Mouse (Mus musculus) liver, embryonic 12.5 days (tissue): Measurements from ENCODE around the gene Stxbp3. TPM values are rescaled to one million over a fixed set of nuclear protein-coding genes. Genes with fewer than 3 reads are reported as not detected.

ENCODE experiments used
- ATAC-seq: fragments of 200-750 bp; cut with Nextera tagmentation; 2 replicates; pipeline ENCODE4 v1.8.0; 2017; ENCODE audit warnings: moderate number of reproducible peaks, mild to moderate bottlenecking, moderate library complexity
- H3K27ac ChIP-seq: fragments of 300-500 bp; sonication (generic); 2 replicates; pipeline ENCODE4 v1.5.1; 2016; ENCODE audit warnings: mild to moderate bottlenecking
- H3K27me3 ChIP-seq: fragments of 300-500 bp; sonication (generic); replicated peaks from 2 replicates; pipeline ENCODE4 v1.6.1; 2016; ENCODE audit warnings: mild to moderate bottlenecking, moderate library complexity
- H3K36me3 ChIP-seq: fragments of 300-500 bp; sonication (generic); 2 replicates; pipeline ENCODE4 v1.6.1; 2016; ENCODE audit warnings: mild to moderate bottlenecking, moderate library complexity
- H3K4me1 ChIP-seq: fragments of 300-500 bp; sonication (generic); 2 replicates; pipeline ENCODE4 v1.6.1; 2016
- H3K4me2 ChIP-seq: fragments of 300-500 bp; sonication (generic); 2 replicates; pipeline ENCODE4 v1.6.1; 2016; ENCODE audit warnings: mild to moderate bottlenecking, moderate library complexity
- H3K4me3 ChIP-seq: fragments of 300-500 bp; sonication (generic); 2 replicates; pipeline ENCODE4 v1.5.1; 2016; ENCODE audit warnings: mild to moderate bottlenecking, moderate library complexity
- H3K9ac ChIP-seq: fragments of 300-500 bp; sonication (generic); 2 replicates; pipeline ENCODE4 v1.6.1; 2016; ENCODE audit warnings: mild to moderate bottlenecking, moderate library complexity
- H3K9me3 ChIP-seq: fragments of 300-500 bp; sonication (generic); replicated peaks from 2 replicates; pipeline ENCODE4 v1.6.1; 2016; ENCODE audit warnings: mild to moderate bottlenecking, moderate library complexity
- WGBS: fragments of 180-500 bp; shearing (Covaris S2); methylation state at CpG from one replicate; pipeline ENCODE4 v1.1.7; 2016; ENCODE audit not compliant: insufficient replicate concordance; 5-methylcytosine and 5-hydroxymethylcytosine counted together
- polyA plus RNA-seq: library from polyadenylated mRNA; unstranded; fragments of >200 nt; fragmentation: Nextera tagmentation; extraction: Ambion mirVana; gene quantifications from 2 replicates; pipeline ENCODE4 v1.2.1, GENCODE M21; 2016

The Stxbp3 gene
- polyA plus RNA-seq, 1 experiment from 2014 or later: 24.3 TPM

- Histone ChIP-seq H3K36me3 (no peaks in the 10 kb centered on the region), H3K4me1 (0 out of 2 replicates have a peak, but pooled peaks cover 4% of the 10 kb centered on the region), H3K27me3 (peaks cover 14% of the 10 kb centered on the region), H3K4me2 (no peak overlapping the region), H3K9ac (no peak overlapping the region), H3K9me3 (no peaks in the 10 kb centered on the region), H3K27ac (no peak overlapping the region), H3K4me3 (no peak overlapping the region)
- no peak for ATAC-seq
- WGBS: 79% methylated on average over 3 of the region's 3 CpGs
Observed at GRCm38 (mm10) chr3:108772811-108773210, 67.5 kb downstream of the Stxbp3 start.

DNA sequence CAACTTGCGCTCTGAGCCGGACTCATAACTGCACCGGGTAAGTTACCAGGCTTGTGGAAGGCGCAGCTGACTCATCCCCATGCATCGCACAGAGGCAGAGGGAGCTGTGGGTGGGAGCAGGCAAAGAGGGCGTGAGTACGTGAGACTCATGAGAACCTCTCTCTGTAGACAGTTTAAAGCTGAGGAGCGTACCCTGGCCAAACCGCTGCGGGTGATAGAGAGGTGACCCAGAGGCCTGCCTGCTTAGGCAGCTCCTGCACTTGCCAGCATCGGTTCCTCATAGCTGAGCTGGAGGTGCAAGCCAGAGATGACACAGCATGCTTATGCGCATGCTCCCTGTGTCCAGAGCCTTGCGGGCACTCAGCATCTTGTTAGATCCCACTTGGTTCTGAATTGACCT lies 68.1 kb downstream of the Stxbp3 start:
- Histone ChIP-seq H3K4me3 (no peak overlapping the region), H3K36me3 (no peaks in the 10 kb centered on the region), H3K4me1 (0 out of 2 replicates have a peak, but pooled peaks cover 4% of the 10 kb centered on the region), H3K27ac (no peak overlapping the region), H3K9ac (no peak overlapping the region), H3K27me3 (peaks cover 14% of the 10 kb centered on the region), H3K9me3 (no peaks in the 10 kb centered on the region), H3K4me2 (no peak overlapping the region)
- no peak for ATAC-seq
- 75% methylated on average over 13 of the region's 13 CpGs for WGBS

DNA sequence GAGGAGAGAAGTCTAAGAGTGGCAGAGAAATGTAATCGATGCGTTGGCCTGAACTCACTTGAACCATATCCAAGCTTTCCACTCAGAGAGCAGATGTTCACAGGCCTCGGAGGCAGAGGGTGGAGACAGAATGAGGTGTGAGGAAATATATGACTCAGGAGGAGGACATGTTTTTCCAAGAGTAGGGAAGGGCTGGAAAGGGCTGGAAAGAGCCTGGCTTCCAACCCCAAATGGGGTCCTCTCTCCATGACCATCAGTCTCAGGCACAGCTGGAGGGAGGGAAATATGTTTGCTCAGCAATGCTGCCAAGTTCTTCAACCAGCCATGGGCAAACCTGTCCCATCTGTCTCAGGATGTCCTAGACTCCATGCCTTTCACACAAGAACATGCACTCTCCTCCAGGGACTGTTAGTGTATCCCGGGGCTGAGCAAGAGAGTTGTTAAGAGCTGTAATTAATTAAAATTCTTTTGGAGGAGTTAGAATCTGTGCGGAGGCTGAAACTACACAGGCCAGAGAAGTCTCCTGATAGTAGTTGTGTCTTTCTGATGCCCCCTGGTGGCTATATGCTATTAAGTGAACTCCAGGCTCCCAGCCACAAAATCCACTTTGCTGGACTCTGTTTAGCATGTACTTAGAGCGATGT lies 69.5 kb downstream of the Stxbp3 start:
- 0 out of 2 replicates have a peak, but pooled peaks cover 4% of the 10 kb centered on the region for H3K4me1 ChIP-seq
- no peak overlapping the region for H3K27ac ChIP-seq
- ATAC-seq: peak; percentile 60
- H3K27me3 ChIP-seq: peaks cover 14% of the 10 kb centered on the region
- H3K9me3 ChIP-seq: no peaks in the 10 kb centered on the region
- no peak overlapping the region for H3K4me2 ChIP-seq
- H3K9ac ChIP-seq: no peak overlapping the region
- WGBS: 52% methylated on average over 6 of the region's 6 CpGs
- H3K36me3 ChIP-seq: no peaks in the 10 kb centered on the region
- H3K4me3 ChIP-seq: no peak overlapping the region

DNA sequence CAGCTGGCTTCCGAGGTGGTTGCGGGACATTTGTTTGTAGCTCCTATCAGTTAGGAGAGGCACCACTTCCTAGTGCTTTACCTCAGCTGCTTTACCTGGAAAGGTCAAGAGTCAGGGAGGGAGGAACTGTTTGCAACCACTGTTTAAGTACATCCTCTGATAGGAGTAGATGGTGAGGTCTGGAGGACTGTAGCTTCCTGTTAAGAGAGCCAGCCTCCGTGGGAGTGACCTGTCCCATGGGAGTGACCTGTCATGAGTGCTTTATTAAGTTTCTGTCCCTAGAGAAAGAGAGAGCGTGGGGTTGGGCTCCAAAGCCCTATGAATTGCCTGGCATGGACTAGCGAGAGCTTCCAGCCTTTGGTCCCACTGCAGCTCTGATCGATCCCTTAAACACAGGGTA lies 70.8 kb downstream of the Stxbp3 start:
- no peaks in the 10 kb centered on the region for H3K36me3 ChIP-seq
- H3K4me2 ChIP-seq: no peak overlapping the region
- 0 out of 2 replicates have a peak, but pooled peaks cover 4% of the 10 kb centered on the region for H3K4me1 ChIP-seq
- H3K9ac ChIP-seq: no peak overlapping the region
- H3K9me3 ChIP-seq: no peaks in the 10 kb centered on the region
- H3K4me3 ChIP-seq: no peak overlapping the region
- no peak for ATAC-seq
- peaks cover 18% of the 10 kb centered on the region for H3K27me3 ChIP-seq
- WGBS: 58% methylated on average over 6 of the region's 6 CpGs
- H3K27ac ChIP-seq: no peak overlapping the region

DNA sequence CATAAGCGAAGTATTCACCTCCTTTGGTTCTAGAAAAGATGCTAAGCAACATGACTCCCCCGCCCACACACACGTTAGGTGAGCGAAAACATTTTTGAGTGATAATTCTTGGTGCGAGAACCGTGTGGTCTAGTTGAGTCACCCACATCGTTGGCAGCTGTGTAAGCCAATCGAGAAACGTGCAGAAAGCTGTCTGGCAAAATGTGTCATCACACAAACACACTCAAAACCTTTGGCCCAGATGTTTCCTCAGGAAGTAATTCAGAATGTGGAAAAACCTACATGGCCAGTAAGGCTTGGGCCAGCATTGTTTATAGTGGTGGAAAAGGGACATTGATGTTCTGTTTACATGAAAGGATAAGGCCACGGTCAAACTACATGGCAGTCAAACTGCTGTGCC lies 72.9 kb downstream of the Stxbp3 start:
- no peaks in the 10 kb centered on the region for H3K4me1 ChIP-seq
- no peak overlapping the region for H3K27ac ChIP-seq
- no peaks in the 10 kb centered on the region for H3K9me3 ChIP-seq
- H3K9ac ChIP-seq: no peak overlapping the region
- H3K36me3 ChIP-seq: no peaks in the 10 kb centered on the region
- peaks cover 20% of the 10 kb centered on the region for H3K27me3 ChIP-seq
- ATAC-seq: no peak
- no peak overlapping the region for H3K4me3 ChIP-seq
- WGBS: 49% methylated on average over 10 of the region's 10 CpGs
- no peak overlapping the region for H3K4me2 ChIP-seq

DNA sequence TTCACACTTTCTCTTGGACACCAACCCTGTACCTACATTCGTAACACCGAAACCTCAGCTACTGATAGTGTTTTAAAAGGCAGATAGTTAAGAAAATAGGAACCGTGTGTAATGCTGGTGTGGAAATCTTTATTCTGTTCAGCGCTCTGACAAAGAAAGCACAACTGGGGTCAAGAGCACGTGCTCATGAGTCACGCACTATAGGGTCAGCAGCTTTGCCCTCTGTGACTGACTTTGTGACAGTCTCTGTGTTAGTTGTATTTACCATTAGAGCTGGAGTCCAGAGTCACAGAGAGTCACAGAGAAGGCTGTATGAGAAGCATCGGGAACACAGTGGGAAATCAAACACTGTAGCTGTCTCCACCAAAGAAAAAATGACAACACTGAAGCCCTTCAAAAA lies 73.4 kb downstream of the Stxbp3 start:
- H3K27ac ChIP-seq: no peak overlapping the region
- no peaks in the 10 kb centered on the region for H3K4me1 ChIP-seq
- H3K4me2 ChIP-seq: no peak overlapping the region
- H3K9me3 ChIP-seq: no peaks in the 10 kb centered on the region
- peaks cover 23% of the 10 kb centered on the region for H3K27me3 ChIP-seq
- ATAC-seq: no peak
- no peaks in the 10 kb centered on the region for H3K36me3 ChIP-seq
- no peak overlapping the region for H3K9ac ChIP-seq
- no peak overlapping the region for H3K4me3 ChIP-seq
- 74% methylated on average over 7 of the region's 7 CpGs for WGBS

DNA sequence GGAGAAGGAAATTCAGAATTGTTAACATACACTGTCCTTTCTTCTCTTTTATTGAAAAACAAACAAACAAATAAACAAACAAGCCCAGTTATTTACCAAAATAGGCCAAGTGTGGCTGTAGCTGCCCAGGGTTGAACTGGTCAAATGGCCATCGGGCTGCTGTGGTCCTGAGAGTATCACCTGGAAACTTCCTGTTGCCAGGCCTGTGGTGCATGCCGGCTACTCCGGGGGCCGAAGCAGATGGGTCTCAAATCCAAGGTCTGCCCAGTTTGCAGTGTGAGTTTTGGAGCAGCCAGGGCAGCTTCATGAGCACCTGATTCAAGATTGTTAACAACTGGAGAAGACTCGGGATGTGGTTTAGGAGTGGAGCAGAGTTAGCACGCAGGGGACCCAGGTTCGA lies 74.8 kb downstream of the Stxbp3 start:
- 72% methylated on average over 7 of the region's 7 CpGs for WGBS
- no peak overlapping the region for H3K4me3 ChIP-seq
- no peak for ATAC-seq
- H3K27ac ChIP-seq: no peak overlapping the region
- H3K9ac ChIP-seq: no peak overlapping the region
- no peaks in the 10 kb centered on the region for H3K9me3 ChIP-seq
- no peaks in the 10 kb centered on the region for H3K36me3 ChIP-seq
- peaks cover 23% of the 10 kb centered on the region for H3K27me3 ChIP-seq
- H3K4me1 ChIP-seq: no peaks in the 10 kb centered on the region
- H3K4me2 ChIP-seq: no peak overlapping the region

- ATAC-seq: no peak
- H3K9me3 ChIP-seq: no peaks in the 10 kb centered on the region
- WGBS: 73% methylated on average over 7 of the region's 7 CpGs
- H3K27me3 ChIP-seq: peaks cover 23% of the 10 kb centered on the region
- H3K4me1 ChIP-seq: no peaks in the 10 kb centered on the region
- H3K36me3 ChIP-seq: no peaks in the 10 kb centered on the region
- H3K9ac ChIP-seq: no peak overlapping the region
- no peak overlapping the region for H3K4me2 ChIP-seq
- no peak overlapping the region for H3K4me3 ChIP-seq
- H3K27ac ChIP-seq: no peak overlapping the region
Observed at GRCm38 (mm10) chr3:108764976-108765375, 75.3 kb downstream of the Stxbp3 start.

DNA sequence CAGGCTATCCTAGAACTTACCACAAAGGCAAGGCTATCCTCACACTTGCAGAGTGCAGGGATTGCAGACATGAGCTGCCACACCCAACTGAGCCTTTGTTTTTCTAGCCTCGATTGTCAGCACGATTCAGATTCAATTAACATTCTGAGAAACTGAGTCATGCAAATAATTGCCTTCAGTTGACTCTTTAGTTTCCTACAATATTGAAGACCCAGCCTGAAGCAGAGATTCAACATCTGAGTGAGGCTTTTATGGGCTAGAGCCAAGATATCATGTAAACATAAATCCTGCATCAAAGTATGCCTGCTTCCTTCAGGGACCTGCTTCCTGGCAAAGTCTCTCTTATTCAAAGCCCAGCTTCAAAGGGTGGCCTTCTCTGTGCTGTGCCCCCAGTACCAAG lies 76.6 kb downstream of the Stxbp3 start:
- Histone ChIP-seq H3K4me1 (no peaks in the 10 kb centered on the region), H3K36me3 (no peaks in the 10 kb centered on the region), H3K27ac (no peak overlapping the region), H3K4me3 (no peak overlapping the region), H3K4me2 (no peak overlapping the region), H3K9me3 (no peaks in the 10 kb centered on the region), H3K9ac (no peak overlapping the region), H3K27me3 (peaks cover 21% of the 10 kb centered on the region)
- no peak for ATAC-seq
- WGBS: 70% methylated on average over 2 of the region's 2 CpGs

DNA sequence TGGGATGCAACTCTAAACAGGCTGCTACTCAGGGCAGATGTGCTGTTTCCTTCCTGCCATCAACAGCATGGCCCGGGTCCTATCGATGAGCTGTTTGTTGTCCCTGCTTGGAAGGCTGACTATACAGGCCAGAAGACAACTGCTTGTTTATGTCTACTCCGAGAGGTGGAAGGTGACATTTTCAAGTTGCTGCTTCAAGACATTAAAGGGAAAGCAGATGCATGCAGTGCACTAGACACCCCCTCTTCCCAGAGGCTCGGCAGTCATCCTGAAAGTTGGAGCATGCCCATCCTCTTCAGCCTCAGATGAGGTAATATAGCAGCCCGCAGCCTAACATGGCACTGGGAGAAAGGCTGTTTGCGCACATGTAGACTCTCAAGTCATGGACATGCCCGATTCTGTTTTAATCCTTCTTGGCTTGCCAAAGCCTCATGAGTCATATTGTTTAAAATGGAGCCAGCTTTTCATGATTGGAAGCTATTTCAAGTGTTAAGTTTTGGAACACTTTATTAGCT lies 77.7 kb downstream of the Stxbp3 start:
- Histone ChIP-seq H3K9ac (no peak overlapping the region), H3K4me2 (no peak overlapping the region), H3K4me1 (no peaks in the 10 kb centered on the region), H3K9me3 (no peaks in the 10 kb centered on the region), H3K27me3 (peaks cover 23% of the 10 kb centered on the region), H3K4me3 (no peak overlapping the region), H3K27ac (no peak overlapping the region), H3K36me3 (no peaks in the 10 kb centered on the region)
- WGBS: 67% methylated on average over 7 of the region's 7 CpGs
- no peak for ATAC-seq

GRCm38 (mm10) chr3:108759566-108760420 lies 80.5 kb downstream of the Stxbp3 start:
- WGBS: 80% methylated on average over 11 of the region's 11 CpGs
- Histone ChIP-seq H3K4me3 (no peak overlapping the region), H3K27ac (no peak overlapping the region), H3K4me1 (peaks cover 21% of the 10 kb centered on the region), H3K9me3 (no peaks in the 10 kb centered on the region), H3K36me3 (no peaks in the 10 kb centered on the region), H3K4me2 (no peak overlapping the region), H3K9ac (no peak overlapping the region), H3K27me3 (peaks cover 21% of the 10 kb centered on the region)
- ATAC-seq: no peak

DNA sequence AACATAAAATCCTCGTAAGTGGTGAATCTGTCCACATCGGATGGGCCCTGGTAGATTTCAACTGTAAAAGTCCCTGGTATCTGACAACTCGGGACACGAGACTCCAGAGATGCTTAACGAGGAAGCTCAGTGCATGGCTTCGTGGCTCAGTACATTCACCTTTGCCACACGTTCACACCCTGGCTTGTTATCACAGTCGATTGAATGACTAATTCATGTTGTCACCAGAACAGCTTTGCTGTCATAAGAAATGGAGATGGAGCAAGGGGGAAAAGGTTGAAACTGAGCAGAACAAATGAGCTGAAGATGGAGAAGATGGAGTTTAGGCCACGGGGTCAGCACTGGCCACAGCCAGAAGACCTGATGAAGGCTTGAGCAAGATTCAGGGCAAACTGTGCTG lies 82.8 kb downstream of the Stxbp3 start:
- no peak for ATAC-seq
- Histone ChIP-seq H3K4me1 (peaks cover 36% of the 10 kb centered on the region), H3K9ac (no peak overlapping the region), H3K4me2 (no peak overlapping the region), H3K36me3 (no peaks in the 10 kb centered on the region), H3K4me3 (no peak overlapping the region), H3K9me3 (no peaks in the 10 kb centered on the region), H3K27ac (no peak overlapping the region), H3K27me3 (peaks cover 15% of the 10 kb centered on the region)
- WGBS: 70% methylated on average over 9 of the region's 9 CpGs
